Comparison of ENCODE assay signal across 17 mouse cellular contexts in genomic region chr16:17848431-17848830, GRCm38 (mm10). TPM values are rescaled to one million over a fixed set of nuclear protein-coding genes. Genes with fewer than 3 reads are reported as not detected.
DNase-seq lines count a peak whose midpoint lies in the region; ATAC-seq and TF ChIP-seq lines count a peak whose summit lies in the region.
"Had no signal": no experiment of that assay in that cellular context is flagged by ENCODE, and none has a peak within 500 bp of the region (broad histone marks: within the 10 kb centered on the region; RNA-seq: fewer than 3 reads in every experiment).

No protein-coding gene starts in this region.

- 0 out of 2 replicates have a peak overlapping the region, but pooled peaks have one; percentile 20 for H3K27ac ChIP-seq in forebrain, embryonic 12.5 days
- no peak overlapping the region for H3K27ac ChIP-seq in forebrain, embryonic 11.5 days (ENCODE audit: low read depth, low read length)
- H3K27ac ChIP-seq in midbrain, embryonic 13.5 days = peak overlapping the region; percentile 62
- no peak overlapping the region for H3K27ac ChIP-seq in midbrain, embryonic 10.5 days (replicated peaks)
- H3K27ac ChIP-seq in hindbrain, embryonic 16.5 days (ENCODE audit: low read depth, low read length) = peak overlapping the region; percentile 20; the same call in 1 of the 2 replicates
- H3K27ac ChIP-seq in midbrain, postnatal 0 days (ENCODE audit: low read depth, low read length) = peak overlapping the region; percentile 19; the same call in 1 of the 2 replicates
- H3K27ac ChIP-seq: embryonic facial prominence, embryonic 13.5 days; heart, adult 2 months had no signal

- 0 out of 2 replicates have a peak, but pooled peaks cover 2% of the 10 kb centered on the region for H3K4me1 ChIP-seq in forebrain, embryonic 12.5 days
- no peaks in the 10 kb centered on the region for H3K4me1 ChIP-seq in forebrain, embryonic 11.5 days (replicated peaks; ENCODE audit: control insufficient read depth, insufficient read depth, low read length)
- H3K4me1 ChIP-seq in midbrain, embryonic 13.5 days (replicated peaks) = no peaks in the 10 kb centered on the region
- H3K4me1 ChIP-seq in midbrain, embryonic 10.5 days = no peaks in the 10 kb centered on the region
- no peaks in the 10 kb centered on the region for H3K4me1 ChIP-seq in hindbrain, embryonic 16.5 days (ENCODE audit: control insufficient read depth, insufficient read depth, low read depth, low read length)
- no peaks in the 10 kb centered on the region for H3K4me1 ChIP-seq in midbrain, postnatal 0 days (ENCODE audit: insufficient read depth, low read length)
- H3K4me1 ChIP-seq: embryonic facial prominence, embryonic 13.5 days had no signal

- no peak overlapping the region for H3K9ac ChIP-seq in forebrain, embryonic 12.5 days
- H3K9ac ChIP-seq in forebrain, embryonic 11.5 days (ENCODE audit: low read length) = no peak overlapping the region
- 0 out of 2 replicates have a peak overlapping the region, but pooled peaks have one; percentile 41 for H3K9ac ChIP-seq in midbrain, embryonic 13.5 days (replicated peaks)
- peak overlapping the region; percentile 38; the same call in 1 of the 2 replicates for H3K9ac ChIP-seq in hindbrain, embryonic 16.5 days (ENCODE audit: low read depth, low read length)
- no peak overlapping the region for H3K9ac ChIP-seq in midbrain, postnatal 0 days (replicated peaks; ENCODE audit: low read length, poor library complexity, severe bottlenecking)
- H3K9ac ChIP-seq: embryonic facial prominence, embryonic 13.5 days had no signal

- H3K36me3 ChIP-seq in forebrain, embryonic 12.5 days (replicated peaks) = peaks cover 92% of the 10 kb centered on the region
- peaks cover 22% of the 10 kb centered on the region; the same call in 1 of the 2 replicates for H3K36me3 ChIP-seq in forebrain, embryonic 11.5 days (ENCODE audit: control insufficient read depth, insufficient read depth, low read length)
- peaks cover 89% of the 10 kb centered on the region for H3K36me3 ChIP-seq in midbrain, embryonic 13.5 days
- peaks cover 98% of the 10 kb centered on the region for H3K36me3 ChIP-seq in midbrain, embryonic 10.5 days
- peaks cover 52% of the 10 kb centered on the region for H3K36me3 ChIP-seq in hindbrain, embryonic 16.5 days (ENCODE audit: control insufficient read depth, insufficient read depth, low read length)
- peaks cover 72% of the 10 kb centered on the region for H3K36me3 ChIP-seq in midbrain, postnatal 0 days (ENCODE audit: insufficient read depth, low read length)

- WGBS in forebrain, embryonic 12.5 days = 95% methylated on average over 6 of the region's 6 CpGs
- 96% methylated on average over 6 of the region's 6 CpGs for WGBS in forebrain, embryonic 11.5 days
- 93% methylated on average over 6 of the region's 6 CpGs for whole genome bisulfite sequencing in midbrain, embryonic 13.5 days
- WGBS in midbrain, embryonic 10.5 days = 88% methylated on average over 6 of the region's 6 CpGs
- WGBS in hindbrain, embryonic 16.5 days = 94% methylated on average over 6 of the region's 6 CpGs
- 95% methylated on average over 6 of the region's 6 CpGs for WGBS in midbrain, postnatal 0 days

- no peaks in the 10 kb centered on the region for H3K9me3 ChIP-seq in forebrain, embryonic 12.5 days
- no peaks in the 10 kb centered on the region for H3K9me3 ChIP-seq in forebrain, embryonic 11.5 days (ENCODE audit: control insufficient read depth, low read length)
- no peaks in the 10 kb centered on the region for H3K9me3 ChIP-seq in midbrain, embryonic 13.5 days
- H3K9me3 ChIP-seq in midbrain, embryonic 10.5 days (replicated peaks) = no peaks in the 10 kb centered on the region
- H3K9me3 ChIP-seq in hindbrain, embryonic 16.5 days (ENCODE audit: control insufficient read depth, low read length) = no peaks in the 10 kb centered on the region
- H3K9me3 ChIP-seq in midbrain, postnatal 0 days (ENCODE audit: low read length) = no peaks in the 10 kb centered on the region
- H3K9me3 ChIP-seq: embryonic facial prominence, embryonic 13.5 days had no signal

- no peaks in the 10 kb centered on the region for H3K27me3 ChIP-seq in forebrain, embryonic 12.5 days
- no peaks in the 10 kb centered on the region for H3K27me3 ChIP-seq in forebrain, embryonic 11.5 days (ENCODE audit: control insufficient read depth, insufficient read depth, low read length)
- no peaks in the 10 kb centered on the region for H3K27me3 ChIP-seq in midbrain, embryonic 13.5 days
- no peaks in the 10 kb centered on the region for H3K27me3 ChIP-seq in midbrain, embryonic 10.5 days (ENCODE audit: low read depth, poor library complexity, severe bottlenecking)
- no peaks in the 10 kb centered on the region for H3K27me3 ChIP-seq in hindbrain, embryonic 16.5 days (replicated peaks; ENCODE audit: control insufficient read depth, insufficient read depth, low read length)
- no peaks in the 10 kb centered on the region for H3K27me3 ChIP-seq in midbrain, postnatal 0 days (ENCODE audit: insufficient read depth, low read length)
- H3K27me3 ChIP-seq: CH12.LX; embryonic facial prominence, embryonic 13.5 days had no signal

- no peak overlapping the region for H3K4me2 ChIP-seq in forebrain, embryonic 12.5 days
- H3K4me2 ChIP-seq in forebrain, embryonic 11.5 days (ENCODE audit: low read depth, low read length, severe bottlenecking) = no peak overlapping the region
- H3K4me2 ChIP-seq in midbrain, embryonic 13.5 days (replicated peaks) = no peak overlapping the region
- no peak overlapping the region for H3K4me2 ChIP-seq in hindbrain, embryonic 16.5 days (ENCODE audit: low read length)
- H3K4me2 ChIP-seq in midbrain, postnatal 0 days (ENCODE audit: low read depth, low read length, poor library complexity, severe bottlenecking) = no peak overlapping the region
- H3K4me2 ChIP-seq: embryonic facial prominence, embryonic 13.5 days had no signal

- no peak overlapping the region for H3K4me3 ChIP-seq in forebrain, embryonic 12.5 days (replicated peaks)
- H3K4me3 ChIP-seq in forebrain, embryonic 11.5 days (ENCODE audit: low read depth, low read length) = no peak overlapping the region
- no peak overlapping the region for H3K4me3 ChIP-seq in midbrain, embryonic 13.5 days (replicated peaks)
- H3K4me3 ChIP-seq in midbrain, embryonic 10.5 days = no peak overlapping the region
- H3K4me3 ChIP-seq in hindbrain, embryonic 16.5 days (ENCODE audit: low read length) = no peak overlapping the region
- H3K4me3 ChIP-seq in midbrain, postnatal 0 days (ENCODE audit: low read depth, low read length) = no peak overlapping the region
- H3K4me3 ChIP-seq: embryonic facial prominence, embryonic 13.5 days; heart, adult 2 months had no signal

- DNase-seq in forebrain, embryonic 11.5 days (ENCODE audit: low spot score) = no peak
- no peak for DNase-seq in midbrain, embryonic 10.5 days (ENCODE audit: low spot score)
- DNase-seq in midbrain, postnatal 0 days (ENCODE audit: low spot score) = no peak
- DNase-seq in adrenal gland, postnatal 4 days (ENCODE audit: low spot score in 2 of 2) = no peak
- no peak for DNase-seq in cerebellum, adult 8-10 months
- DNase-seq: gastrocnemius, postnatal 10 days; heart, adult 2 months; right cerebral cortex, postnatal 4 days had no signal

- TF ChIP-seq CTCF in midbrain, postnatal 0 days (IDR thresholded peaks at IDR 0.05) = no peak

- no peak for ATAC-seq in forebrain, embryonic 12.5 days (ENCODE audit: low FRiP score)
- ATAC-seq in forebrain, embryonic 11.5 days (replicated peaks; ENCODE audit: low FRiP score) = no peak
- peak; percentile 34; the same call in 1 of the 2 replicates for ATAC-seq in midbrain, embryonic 13.5 days
- ATAC-seq in hindbrain, embryonic 16.5 days = no peak
- 0 out of 2 replicates have a peak, but pooled peaks have one; percentile 28 for ATAC-seq in midbrain, postnatal 0 days (ENCODE audit: low FRiP score)

RNA-seq across cellular contexts. Expression of gene Car15, which starts 10.3 kb away (rescaled TPM):
- 4.4 and 5.1 TPM in 2 replicates for polyA plus RNA-seq in forebrain, embryonic 12.5 days (2016; fragmentation: Nextera tagmentation; extraction: Ambion mirVana)
- 4.3 and 4.6 TPM in 2 replicates for polyA plus RNA-seq in forebrain, embryonic 11.5 days (2014; fragmentation: Nextera tagmentation; extraction: Ambion mirVana)
- 5.3 and 5.5 TPM in 2 replicates for polyA plus RNA-seq in midbrain, embryonic 13.5 days (2015; fragmentation: Nextera tagmentation; extraction: Ambion mirVana)
- polyA plus RNA-seq in midbrain, embryonic 10.5 days (2016; fragmentation: Nextera tagmentation; extraction: Ambion mirVana) = 1.8 and 1.9 TPM in 2 replicates
- 3.5 and 3.8 TPM in 2 replicates for polyA plus RNA-seq in hindbrain, embryonic 16.5 days (2015; fragmentation: Nextera tagmentation; extraction: Ambion mirVana)
- total RNA-seq in midbrain, postnatal 0 days (2014; rRNA removed) = 2.4 and 12.8 TPM in 2 replicates
- 1.7 and 2.0 TPM in 2 replicates for polyA plus RNA-seq in midbrain, postnatal 0 days (2015; fragmentation: Nextera tagmentation; extraction: Ambion mirVana)
- 1 to 10 TPM; 2.9 to 8.8 TPM for total RNA-seq in adrenal gland, postnatal 4 days (2021)

RNA-seq across cellular contexts. Expression of gene B830017H08Rik, which starts 15.5 kb away (rescaled TPM):
- polyA plus RNA-seq in forebrain, embryonic 12.5 days (2016; fragmentation: Nextera tagmentation; extraction: Ambion mirVana) = not detected in 2 replicates
- not detected in 2 replicates for polyA plus RNA-seq in forebrain, embryonic 11.5 days (2014; fragmentation: Nextera tagmentation; extraction: Ambion mirVana)
- polyA plus RNA-seq in midbrain, embryonic 13.5 days (2015; fragmentation: Nextera tagmentation; extraction: Ambion mirVana) = 0.54 and 0.70 TPM in 2 replicates
- polyA plus RNA-seq in midbrain, embryonic 10.5 days (2016; fragmentation: Nextera tagmentation; extraction: Ambion mirVana) = 0.21 TPM in 1 of 2 replicates, not detected in the other
- polyA plus RNA-seq in hindbrain, embryonic 16.5 days (2015; fragmentation: Nextera tagmentation; extraction: Ambion mirVana) = 3.3 and 3.9 TPM in 2 replicates
- total RNA-seq in midbrain, postnatal 0 days (2014; rRNA removed) = 7.0 and 13.5 TPM in 2 replicates
- 7.8 and 8.5 TPM in 2 replicates for polyA plus RNA-seq in midbrain, postnatal 0 days (2015; fragmentation: Nextera tagmentation; extraction: Ambion mirVana)
- total RNA-seq in adrenal gland, postnatal 4 days (2021) = under 1 TPM in 1 of 2 experiments, not detected in 1; 0.62 TPM
- total RNA-seq: adrenal gland, postnatal 14 days; gastrocnemius, postnatal 10 days; heart, adult 2 months; liver, adult 2 months; monocyte, adult 5-6 weeks had no signal
- polyA plus RNA-seq: heart, adult 2 months; heart, embryonic 16.5 days; liver, adult 2 months had no signal

RNA-seq across cellular contexts. Expression of gene Gm20518, which starts 43.0 kb away (rescaled TPM):
- 0.43 and 0.97 TPM in 2 replicates for polyA plus RNA-seq in forebrain, embryonic 12.5 days (2016; fragmentation: Nextera tagmentation; extraction: Ambion mirVana)
- polyA plus RNA-seq in forebrain, embryonic 11.5 days (2014; fragmentation: Nextera tagmentation; extraction: Ambion mirVana) = 0.32 and 0.51 TPM in 2 replicates
- 0.71 and 0.98 TPM in 2 replicates for polyA plus RNA-seq in midbrain, embryonic 13.5 days (2015; fragmentation: Nextera tagmentation; extraction: Ambion mirVana)
- polyA plus RNA-seq in midbrain, embryonic 10.5 days (2016; fragmentation: Nextera tagmentation; extraction: Ambion mirVana) = 0.35 and 0.60 TPM in 2 replicates
- 0.29 and 0.36 TPM in 2 replicates for polyA plus RNA-seq in hindbrain, embryonic 16.5 days (2015; fragmentation: Nextera tagmentation; extraction: Ambion mirVana)
- 0.66 and 1.6 TPM in 2 replicates for total RNA-seq in midbrain, postnatal 0 days (2014; rRNA removed)
- polyA plus RNA-seq in midbrain, postnatal 0 days (2015; fragmentation: Nextera tagmentation; extraction: Ambion mirVana) = 0.15 and 0.25 TPM in 2 replicates
- under 1 TPM; 0.20 to 0.45 TPM for total RNA-seq in adrenal gland, postnatal 4 days (2021)

RNA-seq across cellular contexts. Expression of gene Tssk1, which starts 45.6 kb away (rescaled TPM):
- 0.10 TPM in 1 of 2 replicates, not detected in the other for polyA plus RNA-seq in forebrain, embryonic 12.5 days (2016; fragmentation: Nextera tagmentation; extraction: Ambion mirVana)
- polyA plus RNA-seq in forebrain, embryonic 11.5 days (2014; fragmentation: Nextera tagmentation; extraction: Ambion mirVana) = not detected in 2 replicates
- polyA plus RNA-seq in midbrain, embryonic 13.5 days (2015; fragmentation: Nextera tagmentation; extraction: Ambion mirVana) = 0.07 TPM in 1 of 2 replicates, not detected in the other
- 0.05 TPM in 1 of 2 replicates, not detected in the other for polyA plus RNA-seq in midbrain, embryonic 10.5 days (2016; fragmentation: Nextera tagmentation; extraction: Ambion mirVana)
- polyA plus RNA-seq in hindbrain, embryonic 16.5 days (2015; fragmentation: Nextera tagmentation; extraction: Ambion mirVana) = 0.05 TPM in 1 of 2 replicates, not detected in the other
- not detected in 2 replicates for total RNA-seq in midbrain, postnatal 0 days (2014; rRNA removed)
- polyA plus RNA-seq in midbrain, postnatal 0 days (2015; fragmentation: Nextera tagmentation; extraction: Ambion mirVana) = 0.07 TPM in 1 of 2 replicates, not detected in the other
- total RNA-seq in adrenal gland, postnatal 4 days (2021) = under 1 TPM in 1 of 2 experiments, not detected in 1; 0.14 TPM
- total RNA-seq: CH12.LX had no signal
- polyA plus RNA-seq: embryonic facial prominence, embryonic 13.5 days had no signal

RNA-seq across cellular contexts. Expression of gene Dgcr2, which starts 49.9 kb away (rescaled TPM):
- 97.9 and 106 TPM in 2 replicates for polyA plus RNA-seq in forebrain, embryonic 12.5 days (2016; fragmentation: Nextera tagmentation; extraction: Ambion mirVana)
- 112 TPM in 2 replicates for polyA plus RNA-seq in forebrain, embryonic 11.5 days (2014; fragmentation: Nextera tagmentation; extraction: Ambion mirVana)
- polyA plus RNA-seq in midbrain, embryonic 13.5 days (2015; fragmentation: Nextera tagmentation; extraction: Ambion mirVana) = 97.9 and 103 TPM in 2 replicates
- polyA plus RNA-seq in midbrain, embryonic 10.5 days (2016; fragmentation: Nextera tagmentation; extraction: Ambion mirVana) = 102 and 111 TPM in 2 replicates
- 105 and 116 TPM in 2 replicates for polyA plus RNA-seq in hindbrain, embryonic 16.5 days (2015; fragmentation: Nextera tagmentation; extraction: Ambion mirVana)
- 161 and 178 TPM in 2 replicates for total RNA-seq in midbrain, postnatal 0 days (2014; rRNA removed)
- 94.0 and 95.9 TPM in 2 replicates for polyA plus RNA-seq in midbrain, postnatal 0 days (2015; fragmentation: Nextera tagmentation; extraction: Ambion mirVana)
- 10 to 100 TPM; 81.6 to 84.4 TPM for total RNA-seq in adrenal gland, postnatal 4 days (2021)

Comparison
In these comparisons a context has a peak if more than half of its experiments do, and no peak if none do; other contexts are left out.
1. H3K27ac ChIP-seq: peak in forebrain, embryonic 12.5 days (single experiment), midbrain, embryonic 13.5 days (single experiment), hindbrain, embryonic 16.5 days (single experiment) and midbrain, postnatal 0 days (single experiment); none in forebrain, embryonic 11.5 days (single experiment) and midbrain, embryonic 10.5 days (single experiment).
2. H3K9ac ChIP-seq: peak in midbrain, embryonic 13.5 days (single experiment) and hindbrain, embryonic 16.5 days (single experiment); none in forebrain, embryonic 12.5 days (single experiment), forebrain, embryonic 11.5 days (single experiment) and midbrain, postnatal 0 days (single experiment).
3. ATAC-seq: peak in midbrain, embryonic 13.5 days (single experiment) and midbrain, postnatal 0 days (single experiment); none in forebrain, embryonic 12.5 days (single experiment), forebrain, embryonic 11.5 days (single experiment) and hindbrain, embryonic 16.5 days (single experiment).